Mouse (Mus musculus): ENCODE measurements around the gene Adam30. TPM values are rescaled to one million over a fixed set of nuclear protein-coding genes. Genes with fewer than 3 reads are reported as not detected.
"Not testable (repeated sequence)": the region's sequence is repeated elsewhere in the genome, so short reads cannot be mapped to it uniquely, and the experiment has no call there.

The Adam30 gene
- polyA plus RNA-seq (2015; fragmentation: Nextera tagmentation; extraction: Ambion mirVana): not detected in 2 replicates

- H3K4me1 ChIP-seq: no peaks in the 10 kb centered on the region
- H3K27me3 ChIP-seq (replicated peaks): no peaks in the 10 kb centered on the region
- no peaks in the 10 kb centered on the region for H3K36me3 ChIP-seq (replicated peaks)
- no peak within 1 kb of the TSS for H3K4me3 ChIP-seq
- no peak within 1 kb of the TSS for H3K4me2 ChIP-seq
- H3K9me3 ChIP-seq: no peaks in the 10 kb centered on the region
- H3K9ac ChIP-seq: no peak within 1 kb of the TSS
- no peak for ATAC-seq (replicated peaks)
- no peak within 1 kb of the TSS for H3K27ac ChIP-seq
- WGBS: 85% methylated on average over 17 of the region's 17 CpGs
Observed at GRCm38 (mm10) chr3:98160330-98160729, at the start of gene Adam30. TSS of gene Adam30 (plus strand) at chr3:98160630.

GRCm38 (mm10) chr3:98118252-98118651 lies 42.2 kb upstream of the Adam30 start:
- H3K36me3 ChIP-seq (replicated peaks): no peaks in the 10 kb centered on the region
- no peak for ATAC-seq (replicated peaks)
- H3K4me3 ChIP-seq: no peak overlapping the region
- no peak overlapping the region for H3K4me2 ChIP-seq
- H3K27me3 ChIP-seq (replicated peaks): no peaks in the 10 kb centered on the region
- no peaks in the 10 kb centered on the region for H3K9me3 ChIP-seq
- no peak overlapping the region for H3K27ac ChIP-seq
- no peak overlapping the region for H3K9ac ChIP-seq
- H3K4me1 ChIP-seq: no peaks in the 10 kb centered on the region
- 86% methylated on average over 3 of the region's 3 CpGs for WGBS

GRCm38 (mm10) chr3:98119338-98119737 lies 41.1 kb upstream of the Adam30 start:
- H3K9me3 ChIP-seq: no peaks in the 10 kb centered on the region
- no peak for ATAC-seq (replicated peaks)

GRCm38 (mm10) chr3:98120884-98121283 lies 39.5 kb upstream of the Adam30 start:
- Histone ChIP-seq H3K27ac (no peak overlapping the region), H3K36me3 (replicated peaks) (no peaks in the 10 kb centered on the region), H3K4me3 (no peak overlapping the region), H3K9me3 (no peaks in the 10 kb centered on the region), H3K4me1 (no peaks in the 10 kb centered on the region), H3K27me3 (replicated peaks) (no peaks in the 10 kb centered on the region), H3K4me2 (no peak overlapping the region), H3K9ac (no peak overlapping the region)
- 35% methylated on average over 6 of the region's 6 CpGs for WGBS
- ATAC-seq (replicated peaks): no peak

More at GRCm38 (mm10) chr3:98119338-98119737, 41.1 kb upstream of the Adam30 start:
- H3K27me3 ChIP-seq (replicated peaks): no peaks in the 10 kb centered on the region
- WGBS: 88% methylated on average over 6 of the region's 6 CpGs
- H3K36me3 ChIP-seq (replicated peaks): no peaks in the 10 kb centered on the region
- no peak overlapping the region for H3K4me2 ChIP-seq
- H3K4me3 ChIP-seq: no peak overlapping the region
- no peaks in the 10 kb centered on the region for H3K4me1 ChIP-seq
- H3K27ac ChIP-seq: no peak overlapping the region
- H3K9ac ChIP-seq: no peak overlapping the region

GRCm38 (mm10) chr3:98127775-98128174 lies 32.7 kb upstream of the Adam30 start:
- 100% methylated on average over 2 of the region's 2 CpGs for WGBS

GRCm38 (mm10) chr3:98128716-98129115 lies 31.7 kb upstream of the Adam30 start:
- no peak for ATAC-seq (replicated peaks)
- H3K27me3 ChIP-seq (replicated peaks): no peaks in the 10 kb centered on the region
- no peak overlapping the region for H3K9ac ChIP-seq
- no peaks in the 10 kb centered on the region for H3K36me3 ChIP-seq (replicated peaks)
- 89% methylated on average over 5 of the region's 5 CpGs for WGBS
- H3K9me3 ChIP-seq: no peaks in the 10 kb centered on the region
- no peak overlapping the region for H3K4me2 ChIP-seq
- no peaks in the 10 kb centered on the region for H3K4me1 ChIP-seq
- no peak overlapping the region for H3K27ac ChIP-seq
- no peak overlapping the region for H3K4me3 ChIP-seq

More at GRCm38 (mm10) chr3:98127775-98128174, 32.7 kb upstream of the Adam30 start:
- Histone ChIP-seq H3K27me3 (replicated peaks) (no peaks in the 10 kb centered on the region), H3K27ac (no peak overlapping the region), H3K9ac (no peak overlapping the region), H3K36me3 (replicated peaks) (no peaks in the 10 kb centered on the region), H3K9me3 (no peaks in the 10 kb centered on the region), H3K4me2 (no peak overlapping the region), H3K4me3 (no peak overlapping the region), H3K4me1 (no peaks in the 10 kb centered on the region)
- ATAC-seq (replicated peaks): no peak

GRCm38 (mm10) chr3:98132140-98132539 lies 28.3 kb upstream of the Adam30 start:
- not testable (repeated sequence) for H3K4me1 ChIP-seq; H3K4me2 ChIP-seq; H3K9ac ChIP-seq; H3K4me3 ChIP-seq; ATAC-seq (replicated peaks); H3K27ac ChIP-seq; H3K27me3 ChIP-seq (replicated peaks); H3K9me3 ChIP-seq; H3K36me3 ChIP-seq (replicated peaks)
- WGBS: 98% methylated on average over 4 of the region's 4 CpGs

- H3K4me2 ChIP-seq: no peak overlapping the region
- WGBS: 93% methylated on average over 8 of the region's 8 CpGs
- no peaks in the 10 kb centered on the region for H3K9me3 ChIP-seq
- ATAC-seq (replicated peaks): no peak
- H3K36me3 ChIP-seq (replicated peaks): no peaks in the 10 kb centered on the region
- H3K9ac ChIP-seq: no peak overlapping the region
- H3K27me3 ChIP-seq (replicated peaks): no peaks in the 10 kb centered on the region
- H3K4me1 ChIP-seq: no peaks in the 10 kb centered on the region
- H3K27ac ChIP-seq: no peak overlapping the region
- no peak overlapping the region for H3K4me3 ChIP-seq
Observed at GRCm38 (mm10) chr3:98132636-98133035, 27.8 kb upstream of the Adam30 start.

- H3K9ac ChIP-seq: no peak overlapping the region
- no peak for ATAC-seq (replicated peaks)
- 95% methylated on average over 15 of the region's 15 CpGs for whole genome bisulfite sequencing
- no peak overlapping the region for H3K27ac ChIP-seq
- no peaks in the 10 kb centered on the region for H3K9me3 ChIP-seq
- H3K4me3 ChIP-seq: no peak overlapping the region
- H3K4me1 ChIP-seq: no peaks in the 10 kb centered on the region
- no peaks in the 10 kb centered on the region; the same call in 1 of the 2 replicates for H3K36me3 ChIP-seq (replicated peaks)
- no peaks in the 10 kb centered on the region for H3K27me3 ChIP-seq (replicated peaks)
- H3K4me2 ChIP-seq: no peak overlapping the region
Observed at GRCm38 (mm10) chr3:98141456-98141855, 19.0 kb upstream of the Adam30 start.

- H3K27ac ChIP-seq: no peak overlapping the region
- H3K27me3 ChIP-seq (replicated peaks): no peaks in the 10 kb centered on the region
- H3K4me3 ChIP-seq: no peak overlapping the region
- H3K4me1 ChIP-seq: no peaks in the 10 kb centered on the region
- H3K9me3 ChIP-seq: no peaks in the 10 kb centered on the region
- no peak for ATAC-seq (replicated peaks)
- no peak overlapping the region for H3K9ac ChIP-seq
- H3K36me3 ChIP-seq (replicated peaks): no peaks in the 10 kb centered on the region; the same call in 1 of the 2 replicates
- 98% methylated on average over 13 of the region's 13 CpGs for WGBS
- H3K4me2 ChIP-seq: no peak overlapping the region
Observed at GRCm38 (mm10) chr3:98142862-98143261, 17.6 kb upstream of the Adam30 start.

- 82% methylated on average over 10 of the region's 10 CpGs for WGBS
- H3K27me3 ChIP-seq (replicated peaks): no peaks in the 10 kb centered on the region
- no peaks in the 10 kb centered on the region for H3K36me3 ChIP-seq (replicated peaks)
- H3K4me1 ChIP-seq: no peaks in the 10 kb centered on the region
- H3K9me3 ChIP-seq: no peaks in the 10 kb centered on the region
- no peak overlapping the region for H3K4me2 ChIP-seq
- no peak for ATAC-seq (replicated peaks)
- H3K9ac ChIP-seq: no peak overlapping the region
- no peak overlapping the region for H3K27ac ChIP-seq
- no peak overlapping the region for H3K4me3 ChIP-seq
Observed at GRCm38 (mm10) chr3:98145204-98145603, 15.2 kb upstream of the Adam30 start.

GRCm38 (mm10) chr3:98146471-98147410 lies 13.7 kb upstream of the Adam30 start:
- Histone ChIP-seq H3K4me3 (no peak overlapping the region), H3K9me3 (no peaks in the 10 kb centered on the region), H3K4me2 (no peak overlapping the region), H3K27ac (no peak overlapping the region), H3K36me3 (replicated peaks) (no peaks in the 10 kb centered on the region), H3K4me1 (no peaks in the 10 kb centered on the region), H3K27me3 (replicated peaks) (no peaks in the 10 kb centered on the region), H3K9ac (no peak overlapping the region)
- WGBS: 96% methylated on average over 29 of the region's 29 CpGs
- no peak for ATAC-seq (replicated peaks)

GRCm38 (mm10) chr3:98147706-98148105 lies 12.7 kb upstream of the Adam30 start:
- 92% methylated on average over 14 of the region's 14 CpGs for WGBS

More at GRCm38 (mm10) chr3:98147706-98148105, 12.7 kb upstream of the Adam30 start:
- Histone ChIP-seq H3K9ac (no peak overlapping the region), H3K4me1 (no peaks in the 10 kb centered on the region), H3K4me3 (no peak overlapping the region), H3K9me3 (no peaks in the 10 kb centered on the region), H3K4me2 (no peak overlapping the region), H3K36me3 (replicated peaks) (no peaks in the 10 kb centered on the region), H3K27ac (no peak overlapping the region), H3K27me3 (replicated peaks) (no peaks in the 10 kb centered on the region)
- ATAC-seq (replicated peaks): no peak
